Mouse (Mus musculus) forebrain, postnatal 0 days (tissue): ENCODE results near the gene 4930435E12Rik. TPM values are rescaled to one million over a fixed set of nuclear protein-coding genes. Genes with fewer than 3 reads are reported as not detected.
"Not testable (repeated sequence)": the region's sequence is repeated elsewhere in the genome, so short reads cannot be mapped to it uniquely, and the experiment has no call there.

Source experiments
- ATAC-seq: fragments of 200-750 bp; cut with Nextera tagmentation; 2 replicates; pipeline ENCODE4 v1.8.0; 2017; ENCODE audit warnings: mild to moderate bottlenecking, moderate library complexity
- DNase-seq: peaks from one replicate; pipeline ENCODE4 v3.0.0-alpha.2; 2015
- H3K27ac ChIP-seq: fragments of 300-500 bp; sonication (generic); 2 replicates; pipeline ENCODE4 v1.5.1; 2014; ENCODE audit warnings: low read depth, mild to moderate bottlenecking, antibody characterized with exemption, low read length, moderate library complexity, mixed read lengths
- H3K27me3 ChIP-seq: fragments of 300-500 bp; sonication (generic); 2 replicates; pipeline ENCODE4 v1.6.1; 2014; ENCODE audit warnings: mild to moderate bottlenecking, low read length, mixed read lengths; ENCODE audit not compliant: insufficient read depth
- H3K36me3 ChIP-seq: fragments of 300-500 bp; sonication (generic); 2 replicates; pipeline ENCODE4 v1.6.1; 2014; ENCODE audit warnings: mild to moderate bottlenecking, moderate library complexity; ENCODE audit not compliant: insufficient read depth
- H3K4me1 ChIP-seq: fragments of 300-500 bp; sonication (generic); 2 replicates; pipeline ENCODE4 v1.6.1; 2014; ENCODE audit warnings: antibody characterized with exemption; ENCODE audit not compliant: insufficient read depth
- H3K4me2 ChIP-seq: fragments of 300-500 bp; sonication (generic); 2 replicates; pipeline ENCODE4 v1.6.1; 2014; ENCODE audit warnings: low read depth, mild to moderate bottlenecking, moderate library complexity
- H3K4me3 ChIP-seq: fragments of 300-500 bp; sonication (generic); 2 replicates; pipeline ENCODE4 v1.5.1; 2014; ENCODE audit warnings: low read depth, low read length, mixed read lengths
- H3K9ac ChIP-seq: fragments of 300-500 bp; sonication (generic); 2 replicates; pipeline ENCODE4 v1.6.1; 2014; ENCODE audit warnings: mild to moderate bottlenecking
- H3K9me3 ChIP-seq: fragments of 300-500 bp; sonication (generic); 2 replicates; pipeline ENCODE4 v1.6.1; 2016; ENCODE audit warnings: low read length
- CTCF ChIP-seq: sonication (generic); IDR thresholded peaks from 2 replicates; pipeline ENCODE4 v1.5.1; 2016; ENCODE audit warnings: antibody characterized with exemption, control low read depth, low read depth
- whole genome bisulfite sequencing: fragments of 180-500 bp; shearing (Covaris S2); extraction: QIAGEN DNeasy Blood & Tissue Kit; methylation state at CpG from one replicate; pipeline ENCODE4 v1.1.7; 2014; 5-methylcytosine and 5-hydroxymethylcytosine counted together
- polyA plus RNA-seq: library from polyadenylated mRNA; unstranded; fragments of >200 nt; fragmentation: Nextera tagmentation; extraction: Ambion mirVana; gene quantifications from 2 replicates; pipeline ENCODE4 v1.2.1, GENCODE M21; 2015
- total RNA-seq: library from RNA; depleted of rRNA; stranded (reverse); fragments of >200 nt; gene quantifications from 2 replicates; pipeline ENCODE4 v1.2.3, GENCODE M21; 2014

Gene 4930435E12Rik
- total and polyA plus RNA-seq, 2 experiments from 2014 or later, result not detected

- ATAC-seq (no peak), DNase-seq (no peak)
- no peak for TF ChIP-seq CTCF
- Histone ChIP-seq H3K9me3 (no peaks in the 10 kb centered on the region), H3K4me1 (no peaks in the 10 kb centered on the region), H3K4me3 (no peak overlapping the region), H3K4me2 (no peak overlapping the region), H3K27ac (no peak overlapping the region), H3K36me3 (no peaks in the 10 kb centered on the region), H3K9ac (no peak overlapping the region), H3K27me3 (no peaks in the 10 kb centered on the region)
- WGBS, result 89% methylated on average over 5 of the region's 5 CpGs
Observed at GRCm38 (mm10) chr16:38810196-38810595, 18.4 kb downstream of the 4930435E12Rik start.

- H3K27ac ChIP-seq, H3K4me2 ChIP-seq, H3K27me3 ChIP-seq, H3K4me3 ChIP-seq, H3K9me3 ChIP-seq, DNase-seq, ATAC-seq, H3K9ac ChIP-seq, H3K4me1 ChIP-seq, H3K36me3 ChIP-seq: not testable (repeated sequence)
- WGBS, result 84% methylated on average over 5 of the region's 5 CpGs
Observed at GRCm38 (mm10) chr16:38807796-38808195, 20.8 kb downstream of the 4930435E12Rik start.

- H3K9me3 ChIP-seq, result no peaks in the 10 kb centered on the region
- ATAC-seq (no peak), DNase-seq (no peak)
- no peaks in the 10 kb centered on the region for H3K36me3 ChIP-seq
- H3K9ac ChIP-seq, result no peak within 1 kb of the TSS
- TF ChIP-seq CTCF, result no peak
- H3K27me3 ChIP-seq, result no peaks in the 10 kb centered on the region
- H3K4me1 ChIP-seq, result no peaks in the 10 kb centered on the region
- no peak within 1 kb of the TSS for H3K4me2 ChIP-seq
- no peak within 1 kb of the TSS for H3K4me3 ChIP-seq
- WGBS, result 54% methylated on average over 10 of the region's 10 CpGs
- no peak within 1 kb of the TSS for H3K27ac ChIP-seq
Observed at GRCm38 (mm10) chr16:38800091-38800490, 28.5 kb downstream of the 4930435E12Rik start, which contains the start of gene Upk1b. Gene Upk1b (minus strand): TSS chr16:38800328.

GRCm38 (mm10) chr16:38798957-38799450 is 29.5 kb downstream of the 4930435E12Rik start:
- WGBS, result 92% methylated on average over 3 of the region's 3 CpGs
- H3K4me2 ChIP-seq, result no peak overlapping the region
- H3K36me3 ChIP-seq, result no peaks in the 10 kb centered on the region
- H3K4me1 ChIP-seq, result no peaks in the 10 kb centered on the region
- TF ChIP-seq CTCF, result no peak
- no peak overlapping the region for H3K4me3 ChIP-seq
- DNase-seq (no peak), ATAC-seq (no peak)
- H3K9ac ChIP-seq, result no peak overlapping the region
- H3K9me3 ChIP-seq, result no peaks in the 10 kb centered on the region
- H3K27me3 ChIP-seq, result no peaks in the 10 kb centered on the region
- no peak overlapping the region for H3K27ac ChIP-seq

GRCm38 (mm10) chr16:38793120-38793519 is 35.4 kb downstream of the 4930435E12Rik start:
- no peak for TF ChIP-seq CTCF
- H3K9me3 ChIP-seq, result no peaks in the 10 kb centered on the region
- WGBS, result 82% methylated on average over 6 of the region's 6 CpGs

GRCm38 (mm10) chr16:38789966-38790365 is 38.6 kb downstream of the 4930435E12Rik start:
- DNase-seq (no peak), ATAC-seq (no peak)
- no peak overlapping the region for H3K4me3 ChIP-seq
- H3K27me3 ChIP-seq, result no peaks in the 10 kb centered on the region
- H3K4me1 ChIP-seq, result no peaks in the 10 kb centered on the region
- H3K9me3 ChIP-seq, result no peaks in the 10 kb centered on the region
- no peak for TF ChIP-seq CTCF
- H3K27ac ChIP-seq, result no peak overlapping the region
- H3K9ac ChIP-seq, result no peak overlapping the region
- WGBS, result 85% methylated on average over 3 of the region's 3 CpGs
- H3K4me2 ChIP-seq, result no peak overlapping the region
- H3K36me3 ChIP-seq, result no peaks in the 10 kb centered on the region

More at GRCm38 (mm10) chr16:38793120-38793519, 35.4 kb downstream of the 4930435E12Rik start:
- H3K36me3 ChIP-seq, result no peaks in the 10 kb centered on the region
- ATAC-seq, result no peak
- no peak overlapping the region for H3K4me3 ChIP-seq
- H3K27me3 ChIP-seq, result no peaks in the 10 kb centered on the region
- no peak overlapping the region for H3K27ac ChIP-seq
- H3K4me1 ChIP-seq, result no peaks in the 10 kb centered on the region
- H3K9ac ChIP-seq, result no peak overlapping the region
- no peak for DNase-seq
- H3K4me2 ChIP-seq, result no peak overlapping the region

GRCm38 (mm10) chr16:38789016-38789415 is 39.5 kb downstream of the 4930435E12Rik start:
- Histone ChIP-seq H3K27me3 (no peaks in the 10 kb centered on the region), H3K36me3 (no peaks in the 10 kb centered on the region), H3K4me2 (no peak overlapping the region), H3K27ac (no peak overlapping the region), H3K4me1 (no peaks in the 10 kb centered on the region), H3K4me3 (no peak overlapping the region), H3K9ac (no peak overlapping the region), H3K9me3 (no peaks in the 10 kb centered on the region)
- ATAC-seq (no peak), DNase-seq (no peak)
- TF ChIP-seq CTCF, result no peak
- WGBS, result 80% methylated on average over 2 of the region's 2 CpGs
